Mouse (Mus musculus): ENCODE measurements around the gene Notch3. TPM values are rescaled to one million over a fixed set of nuclear protein-coding genes. Genes with fewer than 3 reads are reported as not detected.
"Not testable (repeated sequence)": the region's sequence is repeated elsewhere in the genome, so short reads cannot be mapped to it uniquely, and the experiment has no call there.

Notch3 gene
- total RNA-seq, 1 experiment: 37.4 TPM

DNA sequence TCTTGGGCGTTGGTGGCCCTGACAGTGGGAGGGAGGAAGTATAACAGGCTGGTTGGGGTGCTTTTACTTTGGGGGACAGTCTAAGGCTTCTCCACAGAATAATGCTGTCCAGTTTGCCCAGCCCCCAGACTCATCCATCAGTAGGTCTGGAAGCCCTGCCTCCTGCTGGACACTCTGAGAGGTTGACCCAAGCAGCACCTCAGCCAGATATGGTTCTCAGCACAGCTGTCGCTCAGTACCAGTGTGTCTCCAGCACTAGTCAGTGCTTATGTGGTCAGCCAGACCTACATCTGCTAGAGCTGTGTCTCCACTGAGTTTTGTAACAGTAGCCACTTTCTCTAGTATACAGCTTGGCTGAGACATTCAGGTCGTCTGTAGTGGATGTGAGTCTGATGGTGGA is 48.2 kb downstream of the Notch3 start:
- H3K36me3 ChIP-seq (ENCODE audit: control insufficient read depth, insufficient read depth, low read length, poor library complexity, severe bottlenecking): peaks cover 6% of the 10 kb centered on the region; the same call in 1 of the 2 replicates
- no peak overlapping the region for H3K9ac ChIP-seq (ENCODE audit: insufficient read depth, low read depth, low read length, poor library complexity, severe bottlenecking)
- TF ChIP-seq HCFC1 (IDR thresholded peaks at IDR 0.05; ENCODE audit: borderline replicate concordance, insufficient read depth, low read length) (no peak), MAFK (IDR thresholded peaks at IDR 0.05; ENCODE audit: insufficient read depth, low read depth, low read length) (no peak), ZC3H11A (IDR thresholded peaks at IDR 0.05; ENCODE audit: borderline replicate concordance, low read depth, low read length) (no peak), ZNF384 (IDR thresholded peaks at IDR 0.05; ENCODE audit: low read depth, low read length) (no peak), CHD2 (IDR thresholded peaks at IDR 0.05; ENCODE audit: low read depth, low read length) (no peak)
- no peaks in the 10 kb centered on the region for H3K9me3 ChIP-seq (ENCODE audit: control insufficient read depth, insufficient read depth, low read depth, low read length)
- H3K27ac ChIP-seq (ENCODE audit: insufficient read depth, low read depth, low read length, poor library complexity, severe bottlenecking): no peak overlapping the region
- H3K4me3 ChIP-seq (ENCODE audit: insufficient read depth in 1 of 2, low read depth in 1 of 2, low read length in 2 of 2, poor library complexity in 1 of 2, severe bottlenecking in 1 of 2): no peak overlapping the region
- peaks cover 4 to 41% of the 10 kb centered on the region in 2 experiments; a peak in 3 of 4 replicates for H3K4me1 ChIP-seq (ENCODE audit: control insufficient read depth in 2 of 2, insufficient read depth in 2 of 2, low read length in 2 of 2, poor library complexity in 1 of 2)
- no peak for DNase-seq (ENCODE audit: low read depth, low spot score)
- in situ Hi-C loops (cut with MboI; ENCODE audit: low sequenced_read_pairs in 2 of 2, unreplicated experiment in 2 of 2): no loop called here

DNA sequence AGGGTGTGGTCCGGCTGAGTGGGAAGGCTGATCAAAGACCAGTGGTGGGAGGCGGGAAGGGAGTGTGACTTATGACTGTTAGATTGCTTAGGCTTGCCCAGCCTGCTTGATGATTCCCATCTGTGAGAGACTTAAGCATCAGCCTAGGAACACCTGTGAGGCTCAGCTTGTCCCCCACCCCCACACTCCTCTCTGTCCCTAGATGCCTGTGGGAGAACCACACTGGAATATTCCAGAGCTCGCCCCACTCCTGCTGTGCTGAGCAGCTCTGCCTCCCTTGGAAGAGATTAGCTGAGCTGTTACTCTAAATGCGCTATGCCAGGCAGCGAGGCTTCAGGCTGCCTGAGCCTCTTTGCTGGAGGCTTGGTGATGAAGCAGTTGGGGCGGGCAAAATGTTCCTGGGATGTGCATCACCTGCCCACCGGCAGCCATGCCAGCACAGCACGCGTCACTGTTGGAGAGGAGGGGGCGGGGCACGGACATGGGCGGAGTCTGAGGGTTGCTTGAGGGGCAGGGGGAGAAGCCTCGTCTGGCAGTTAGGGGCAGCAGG is 48.7 kb downstream of the Notch3 start:
- peaks cover 4 to 43% of the 10 kb centered on the region in 2 experiments; a peak in 3 of 4 replicates for H3K4me1 ChIP-seq (ENCODE audit: control insufficient read depth in 2 of 2, insufficient read depth in 2 of 2, low read length in 2 of 2, poor library complexity in 1 of 2)
- H3K27ac ChIP-seq (ENCODE audit: insufficient read depth, low read depth, low read length, poor library complexity, severe bottlenecking); in situ Hi-C loops (cut with MboI; ENCODE audit: low sequenced_read_pairs in 2 of 2, unreplicated experiment in 2 of 2): not testable (repeated sequence)

DNA sequence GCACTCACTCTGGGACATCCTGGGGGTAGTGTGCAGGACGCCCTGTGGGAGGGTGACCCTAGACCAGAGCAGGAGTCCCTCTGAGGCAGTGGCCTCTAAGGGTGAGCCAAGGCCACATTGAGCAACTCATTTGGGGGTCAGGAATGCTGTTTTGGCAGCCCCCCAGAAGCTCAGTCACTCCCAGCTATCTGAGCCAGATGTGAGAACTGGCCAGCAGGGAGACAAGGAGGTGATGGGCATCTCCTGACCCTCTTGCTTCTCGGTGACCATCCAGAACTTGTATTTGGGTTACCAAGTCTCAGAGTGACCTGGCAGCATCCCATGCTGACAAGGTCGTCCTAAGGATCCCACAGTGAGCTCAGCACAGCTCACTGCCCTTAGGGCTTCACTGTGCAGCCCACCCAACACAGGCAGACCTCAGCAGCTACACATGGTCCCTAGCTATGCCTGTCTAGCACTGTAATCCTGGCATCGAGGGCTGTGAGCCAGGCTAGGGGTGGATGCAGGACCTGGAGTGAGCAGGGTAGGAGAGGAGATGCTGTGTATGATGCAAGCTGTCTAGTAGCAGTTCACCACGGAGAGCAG is 49.3 kb downstream of the Notch3 start:
- H3K36me3 ChIP-seq (ENCODE audit: control insufficient read depth, insufficient read depth, low read length, poor library complexity, severe bottlenecking): peaks cover 2% of the 10 kb centered on the region; the same call in 1 of the 2 replicates
- peaks cover 4 to 40% of the 10 kb centered on the region in 2 experiments; a peak in 3 of 4 replicates for H3K4me1 ChIP-seq (ENCODE audit: control insufficient read depth in 2 of 2, insufficient read depth in 2 of 2, low read length in 2 of 2, poor library complexity in 1 of 2)
- H3K9me3 ChIP-seq (ENCODE audit: control insufficient read depth, insufficient read depth, low read depth, low read length): no peaks in the 10 kb centered on the region
- in situ Hi-C loops (cut with MboI; ENCODE audit: low sequenced_read_pairs in 2 of 2, unreplicated experiment in 2 of 2): no loop called here
- H3K27ac ChIP-seq (ENCODE audit: insufficient read depth, low read depth, low read length, poor library complexity, severe bottlenecking): no peak overlapping the region
- TF ChIP-seq CHD2 (IDR thresholded peaks at IDR 0.05; ENCODE audit: low read depth, low read length): no peak
- no peak for TF ChIP-seq ZC3H11A (IDR thresholded peaks at IDR 0.05; ENCODE audit: borderline replicate concordance, low read depth, low read length)
- no peak for TF ChIP-seq MAFK (IDR thresholded peaks at IDR 0.05; ENCODE audit: insufficient read depth, low read depth, low read length)
- no peak for TF ChIP-seq ZNF384 (IDR thresholded peaks at IDR 0.05; ENCODE audit: low read depth, low read length)
- TF ChIP-seq HCFC1 (IDR thresholded peaks at IDR 0.05; ENCODE audit: borderline replicate concordance, insufficient read depth, low read length): no peak
- no peak overlapping the region for H3K9ac ChIP-seq (ENCODE audit: insufficient read depth, low read depth, low read length, poor library complexity, severe bottlenecking)
- H3K4me3 ChIP-seq (ENCODE audit: insufficient read depth in 1 of 2, low read depth in 1 of 2, low read length in 2 of 2, poor library complexity in 1 of 2, severe bottlenecking in 1 of 2): no peak overlapping the region
- DNase-seq (ENCODE audit: low read depth, low spot score): no peak

More for the DNA sequence above, 48.7 kb downstream of the Notch3 start:
- H3K36me3 ChIP-seq (ENCODE audit: control insufficient read depth, insufficient read depth, low read length, poor library complexity, severe bottlenecking); H3K9ac ChIP-seq (ENCODE audit: insufficient read depth, low read depth, low read length, poor library complexity, severe bottlenecking); H3K4me3 ChIP-seq (ENCODE audit: insufficient read depth in 1 of 2, low read depth in 1 of 2, low read length in 2 of 2, poor library complexity in 1 of 2, severe bottlenecking in 1 of 2); H3K9me3 ChIP-seq (ENCODE audit: control insufficient read depth, insufficient read depth, low read depth, low read length); DNase-seq (ENCODE audit: low read depth, low spot score): not testable (repeated sequence)

DNA sequence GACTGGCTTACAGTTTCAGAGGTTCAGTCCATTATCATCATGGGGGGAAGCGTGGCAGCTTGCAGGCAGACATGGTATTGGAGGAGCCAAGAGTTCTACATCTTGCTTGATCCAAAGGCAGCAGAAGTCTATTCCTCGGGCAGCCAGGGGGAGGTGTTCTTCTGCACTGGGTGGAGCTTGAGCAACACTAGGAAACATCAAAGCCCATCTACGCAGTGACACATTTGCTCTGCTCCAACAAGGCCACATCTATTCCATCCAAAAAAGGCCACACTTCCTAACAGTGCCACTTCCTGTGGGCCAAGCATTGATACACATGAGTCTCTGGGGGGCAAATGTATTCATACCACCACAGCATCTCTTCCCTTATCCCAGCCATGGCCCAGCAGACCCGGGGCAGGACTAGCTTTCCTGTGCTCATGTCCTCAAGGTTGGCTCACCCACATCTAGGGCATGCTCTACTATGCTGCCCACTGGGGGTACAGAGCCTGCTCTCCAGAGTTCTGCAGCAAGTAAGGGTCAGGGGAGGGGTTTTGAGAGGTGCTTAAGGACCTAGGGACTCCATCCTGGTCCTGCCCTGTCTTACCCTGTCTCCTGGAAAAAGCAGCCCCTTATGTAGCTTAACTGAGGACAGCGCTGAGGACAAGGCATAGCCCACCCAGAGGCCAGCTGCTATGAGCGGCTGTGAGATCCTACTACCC is 49.9 kb downstream of the Notch3 start:
- Histone ChIP-seq H3K36me3 (ENCODE audit: control insufficient read depth, insufficient read depth, low read length, poor library complexity, severe bottlenecking) (no peaks in the 10 kb centered on the region; the same call in 1 of the 2 replicates), H3K9me3 (ENCODE audit: control insufficient read depth, insufficient read depth, low read depth, low read length) (no peaks in the 10 kb centered on the region), H3K4me1 (ENCODE audit: control insufficient read depth in 2 of 2, insufficient read depth in 2 of 2, low read length in 2 of 2, poor library complexity in 1 of 2) (peaks cover 4 to 35% of the 10 kb centered on the region in 2 experiments; a peak in 3 of 4 replicates), H3K27ac (ENCODE audit: insufficient read depth, low read depth, low read length, poor library complexity, severe bottlenecking) (no peak overlapping the region), H3K4me3 (ENCODE audit: insufficient read depth in 1 of 2, low read depth in 1 of 2, low read length in 2 of 2, poor library complexity in 1 of 2, severe bottlenecking in 1 of 2) (no peak overlapping the region), H3K9ac (ENCODE audit: insufficient read depth, low read depth, low read length, poor library complexity, severe bottlenecking) (no peak overlapping the region)
- no peak for TF ChIP-seq MAFK (IDR thresholded peaks at IDR 0.05; ENCODE audit: insufficient read depth, low read depth, low read length)
- no peak for TF ChIP-seq ZC3H11A (IDR thresholded peaks at IDR 0.05; ENCODE audit: borderline replicate concordance, low read depth, low read length)
- in situ Hi-C loops (cut with MboI; ENCODE audit: low sequenced_read_pairs in 2 of 2, unreplicated experiment in 2 of 2): no loop called here
- no peak for DNase-seq (ENCODE audit: low read depth, low spot score)

DNA sequence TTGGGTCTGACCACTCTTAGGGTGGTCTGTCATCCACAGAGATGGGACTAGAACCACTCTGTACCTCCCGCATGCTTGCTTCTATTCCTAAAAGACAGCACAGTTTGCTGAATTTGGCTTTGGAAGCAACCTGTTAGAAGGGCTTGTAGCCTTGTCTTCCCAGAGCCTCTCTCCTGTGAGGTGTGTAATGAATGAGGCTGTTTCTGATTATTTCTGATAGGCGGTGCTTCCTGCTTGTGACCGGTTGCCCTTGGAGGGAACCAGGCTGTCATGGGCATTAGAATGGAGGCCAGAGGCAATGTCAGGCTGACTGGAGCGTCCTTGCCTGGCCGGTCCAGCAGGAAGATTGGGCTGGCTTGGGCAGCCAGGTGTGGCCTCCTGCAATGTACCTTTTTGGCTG is 52.2 kb downstream of the Notch3 start:
- peaks cover 2 to 27% of the 10 kb centered on the region in 2 experiments; a peak in 3 of 4 replicates for H3K4me1 ChIP-seq (ENCODE audit: control insufficient read depth in 2 of 2, insufficient read depth in 2 of 2, low read length in 2 of 2, poor library complexity in 1 of 2)
- DNase-seq (ENCODE audit: low read depth, low spot score); in situ Hi-C loops (cut with MboI; ENCODE audit: low sequenced_read_pairs in 2 of 2, unreplicated experiment in 2 of 2); H3K9me3 ChIP-seq (ENCODE audit: control insufficient read depth, insufficient read depth, low read depth, low read length); H3K27ac ChIP-seq (ENCODE audit: insufficient read depth, low read depth, low read length, poor library complexity, severe bottlenecking); H3K36me3 ChIP-seq (ENCODE audit: control insufficient read depth, insufficient read depth, low read length, poor library complexity, severe bottlenecking): not testable (repeated sequence)
- peak overlapping the region; percentile 63 for H3K4me3 ChIP-seq (ENCODE audit: insufficient read depth in 1 of 2, low read depth in 1 of 2, low read length in 2 of 2, poor library complexity in 1 of 2, severe bottlenecking in 1 of 2)
- H3K9ac ChIP-seq (ENCODE audit: insufficient read depth, low read depth, low read length, poor library complexity, severe bottlenecking): peak overlapping the region; percentile 49; the same call in 1 of the 2 replicates

All from ES-E14 (cell line).